Mouse (Mus musculus) gastrocnemius, postnatal 4 days (tissue): Measurements from ENCODE around the gene Atp5g1. TPM values are rescaled to one million over a fixed set of nuclear protein-coding genes. Genes with fewer than 3 reads are reported as not detected.

Experiments used
- DNase-seq, 2 experiments: peaks; one replicate each; pipeline ENCODE4 v3.0.0; 2021 to 2022; ENCODE audit warnings: low spot score in 2 of 2, mixed read lengths in 2 of 2
- total RNA-seq, 2 experiments: library from RNA; stranded (reverse); gene quantifications; 2 replicates each; pipeline ENCODE4 v1.2.3; 2021

Gene Atp5g1
- total RNA-seq, 2 experiments from 2014 or later, result 830 to 870 TPM

DNA sequence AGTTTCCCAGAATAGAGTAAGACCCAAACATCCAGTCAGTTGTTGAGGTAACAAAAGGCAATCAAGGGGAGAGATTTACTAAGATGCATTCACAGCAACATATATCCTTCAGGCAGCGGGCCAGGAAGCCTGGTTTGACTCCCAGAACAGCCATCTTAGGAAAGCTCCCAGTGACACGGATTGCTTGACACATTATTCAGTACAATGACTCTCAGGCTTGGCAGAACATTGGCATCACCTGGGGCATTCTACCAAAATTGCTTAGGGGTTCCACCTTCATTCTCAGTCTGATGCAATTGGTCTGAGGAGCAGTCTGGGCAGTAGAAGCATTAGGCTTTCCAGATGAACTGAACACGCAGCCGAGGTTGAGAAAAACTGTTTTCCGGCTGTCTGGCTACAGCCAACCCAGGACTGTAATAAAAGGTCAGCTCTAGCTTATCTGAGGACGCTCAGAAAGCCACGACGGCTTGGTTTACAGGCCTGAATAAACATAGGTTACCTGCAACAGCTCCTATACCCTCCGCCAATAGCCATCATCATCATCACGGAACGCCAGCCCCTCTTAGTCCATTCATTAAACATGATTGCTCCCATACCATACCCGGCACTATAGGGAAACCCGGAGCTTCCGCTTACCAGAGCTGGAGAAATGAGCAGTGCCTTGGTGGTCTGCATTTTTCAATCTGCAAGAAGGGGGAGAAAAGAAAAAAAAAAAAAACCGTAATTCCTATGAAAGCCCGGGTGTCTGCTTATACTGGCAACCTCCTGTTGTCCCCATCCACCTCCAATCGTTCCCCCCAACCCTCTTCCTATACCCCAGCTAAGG lies 906 bp downstream of the Atp5g1 start:
- DNase-seq, result no peak

DNA sequence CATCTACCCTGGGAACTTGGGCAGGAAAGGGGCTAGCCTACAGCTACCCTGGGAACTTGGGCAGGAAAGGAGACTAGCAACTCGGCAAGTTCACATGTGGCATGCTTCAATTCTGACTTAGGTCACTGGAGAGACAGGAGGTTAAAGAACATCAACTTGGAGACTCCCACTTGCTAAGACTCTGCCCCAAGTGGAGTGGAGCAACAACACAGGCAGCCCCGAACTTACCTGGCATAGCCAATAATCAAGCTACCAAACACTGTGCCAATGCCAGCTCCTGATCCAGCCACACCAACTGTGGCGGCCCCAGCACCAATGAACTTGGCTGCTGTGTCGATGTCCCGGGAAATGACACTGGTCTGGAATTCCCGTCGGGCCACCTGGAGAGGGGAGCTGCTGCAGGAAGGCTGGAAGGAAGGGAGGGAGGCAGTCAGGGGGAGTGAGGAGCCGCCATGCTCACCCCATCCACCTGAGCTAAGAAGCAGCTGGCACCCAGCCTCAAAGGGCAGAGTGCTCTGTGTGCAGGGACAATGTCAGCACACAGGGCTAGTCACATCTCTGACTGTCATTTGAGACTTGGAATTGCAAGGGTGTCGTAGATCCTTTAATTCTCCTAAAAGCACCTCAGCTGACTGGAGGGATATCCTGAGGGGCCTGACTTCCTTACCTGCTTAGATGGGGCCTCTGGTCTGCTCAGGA lies 2.0 kb downstream of the Atp5g1 start:
- no peak for DNase-seq

DNA sequence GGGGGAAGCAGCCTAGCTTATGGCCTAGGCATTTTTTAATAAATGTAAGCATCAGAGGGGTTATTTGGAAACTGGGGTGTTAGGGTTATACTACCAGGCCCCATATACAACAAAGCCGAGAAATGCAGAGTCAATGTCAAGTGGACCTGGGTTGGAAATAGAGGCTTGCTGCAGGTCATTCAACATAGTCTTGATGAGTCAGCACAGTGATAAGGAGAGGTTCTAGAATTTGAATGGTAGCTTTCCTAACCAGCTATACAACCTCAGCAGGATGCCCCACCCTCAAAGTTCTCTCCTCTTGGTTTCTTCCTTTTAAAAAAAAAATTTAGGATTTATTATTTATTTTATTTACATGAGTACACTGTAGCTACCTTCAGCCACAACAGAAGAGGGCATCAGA lies 4.5 kb downstream of the Atp5g1 start:
- DNase-seq, result no peak

DNA sequence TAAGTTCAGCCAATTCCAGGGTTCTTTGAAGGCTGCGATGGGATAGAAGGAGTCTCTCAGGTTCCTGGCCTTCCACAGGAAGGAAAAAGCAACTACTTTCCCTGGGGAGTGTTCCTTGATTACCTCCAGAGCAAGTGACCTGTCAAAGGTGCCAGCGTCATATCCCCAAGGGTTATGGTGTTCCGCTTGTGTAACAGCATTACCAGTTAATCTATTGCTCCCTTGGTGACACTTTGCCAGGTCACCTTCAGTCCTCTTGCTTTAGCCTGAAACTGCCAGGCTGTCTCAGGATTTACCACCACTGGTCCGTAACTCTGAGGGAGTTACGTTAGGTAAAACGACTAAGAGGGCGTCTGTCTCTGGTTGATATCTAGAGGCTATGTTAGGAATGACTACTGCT lies 5.1 kb downstream of the Atp5g1 start:
- DNase-seq, result no peak

DNA sequence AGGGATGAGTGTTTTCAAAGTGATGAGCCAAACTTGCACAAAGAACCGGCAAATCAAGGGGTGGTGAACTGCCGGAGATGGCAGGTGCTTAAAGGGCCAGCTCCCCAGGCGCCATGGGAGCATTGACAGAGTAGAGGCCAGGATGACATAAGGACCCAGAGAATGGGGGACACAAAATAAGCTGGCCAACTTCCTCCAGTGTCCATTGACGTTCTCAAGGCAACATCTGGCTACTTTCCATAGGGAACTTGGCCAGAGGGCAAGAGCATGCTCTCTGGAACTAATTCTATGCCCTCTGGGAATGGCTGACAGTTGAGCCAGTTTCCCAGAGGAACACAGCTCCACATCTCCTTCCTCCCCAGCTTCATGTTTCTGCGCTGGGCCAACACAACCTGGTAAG lies 7.2 kb downstream of the Atp5g1 start:
- DNase-seq, result no peak

DNA sequence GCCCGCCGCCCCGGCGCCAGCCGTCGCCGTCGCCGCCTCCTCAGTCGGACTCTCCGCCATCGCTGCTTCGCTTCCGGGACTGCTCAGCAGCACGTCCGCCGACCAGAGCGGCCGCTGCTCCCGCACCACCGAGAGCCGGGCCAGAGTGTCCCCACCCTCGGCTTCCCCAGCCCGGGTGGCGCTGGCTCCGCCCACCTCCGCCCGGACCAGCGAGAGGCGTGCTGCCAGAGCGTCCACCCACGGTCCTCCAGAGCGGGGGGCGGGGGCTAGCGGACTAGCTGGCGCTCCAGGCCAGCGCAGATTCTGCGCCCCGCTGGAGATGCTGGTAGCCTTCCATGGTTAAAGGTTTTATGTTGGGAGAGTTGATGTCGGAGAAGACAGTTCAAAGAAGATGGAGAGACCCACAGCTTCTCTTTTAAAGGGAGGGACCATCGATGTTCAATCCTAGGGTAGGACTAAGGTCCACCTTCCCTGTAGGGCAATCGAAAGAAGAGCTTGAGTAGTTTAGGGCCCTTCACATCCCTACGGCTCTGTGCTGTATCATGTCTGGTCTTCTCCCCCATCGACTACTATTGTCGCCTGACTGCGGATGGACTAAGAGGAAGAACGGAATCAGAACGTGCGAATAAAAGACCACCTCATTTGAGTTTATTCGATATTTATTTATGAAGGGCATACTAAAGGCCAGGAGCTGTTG lies 10.1 kb downstream of the Atp5g1 start, which contains the start of gene Ube2z:
Ube2z (minus strand) TSS at position 174 of the 697 bp plus-strand sequence.
- DNase-seq, result peak; percentile 97 to 99

DNA sequence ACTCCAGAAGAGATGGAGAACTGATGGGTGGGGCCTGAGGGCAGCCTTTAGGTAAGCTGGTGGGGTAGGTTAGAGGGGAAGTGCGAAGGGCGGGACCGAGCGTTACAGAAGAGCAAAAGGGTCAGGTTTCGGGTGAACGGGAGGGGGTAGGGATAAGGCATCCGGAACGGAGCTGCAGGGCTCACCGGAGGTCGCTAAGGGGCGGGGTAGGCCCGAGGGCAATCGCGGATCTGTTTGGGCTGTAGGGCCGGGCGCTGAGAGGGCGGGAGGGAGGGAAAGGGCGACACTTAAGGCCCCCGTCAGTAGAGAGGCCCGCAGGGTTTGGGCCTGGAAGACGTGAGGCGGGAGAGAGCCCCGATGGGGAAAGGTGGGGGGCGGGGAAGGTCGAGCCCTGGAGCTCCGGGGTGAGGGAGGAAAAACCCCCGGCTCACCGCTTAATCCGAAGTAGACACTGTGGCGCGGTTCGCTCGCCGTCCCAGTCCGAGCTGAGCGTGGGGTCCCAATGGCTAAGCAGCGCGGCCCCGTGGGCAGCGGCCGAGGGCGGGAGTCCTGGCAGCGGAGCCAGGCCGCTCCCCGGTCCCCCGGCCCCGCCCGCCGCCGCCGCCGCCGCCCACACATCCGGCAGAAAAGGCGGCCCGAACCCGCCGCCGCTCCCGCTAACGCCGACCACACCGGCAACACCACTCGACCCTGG lies 10.8 kb downstream of the Atp5g1 start:
- DNase-seq, result no peak

DNA sequence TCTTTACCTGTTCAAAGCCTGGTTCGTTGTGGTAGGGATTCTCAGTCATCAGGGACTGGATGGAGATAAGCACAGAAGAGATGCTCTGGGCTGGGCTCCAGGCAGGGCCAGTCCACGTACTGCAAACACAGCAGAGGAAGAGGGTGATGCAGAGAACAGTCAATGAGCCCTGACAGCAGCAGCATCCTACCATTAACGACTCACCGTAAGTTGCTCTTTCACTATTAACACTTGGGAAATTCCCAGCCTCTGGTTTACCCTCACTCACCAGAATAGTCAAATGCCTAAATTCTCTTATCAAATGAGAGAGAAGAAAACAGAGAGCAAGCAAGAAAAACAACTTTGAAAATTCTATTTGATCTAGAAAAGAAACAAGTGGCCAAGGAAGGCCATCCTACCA lies 17.2 kb downstream of the Atp5g1 start:
- DNase-seq, result no peak

DNA sequence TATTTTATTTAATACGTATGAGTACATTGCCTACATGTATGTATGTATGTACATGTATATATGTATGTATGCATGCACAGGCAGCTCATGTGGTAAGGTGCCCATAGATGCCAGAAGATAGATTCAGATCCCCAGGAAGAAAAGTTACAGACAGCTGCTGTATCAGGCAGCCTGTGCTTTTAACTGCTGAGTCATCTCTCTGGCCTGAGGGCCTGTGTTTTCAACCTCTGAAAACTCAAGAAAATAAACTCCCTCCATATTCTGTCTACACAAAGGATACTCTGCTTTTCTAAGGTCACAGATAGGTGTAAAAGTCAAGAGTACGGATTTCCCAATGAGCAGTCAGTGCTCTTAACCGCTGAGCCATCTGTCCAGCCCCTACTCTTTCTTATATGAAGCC lies 24.6 kb downstream of the Atp5g1 start:
- no peak for DNase-seq

DNA sequence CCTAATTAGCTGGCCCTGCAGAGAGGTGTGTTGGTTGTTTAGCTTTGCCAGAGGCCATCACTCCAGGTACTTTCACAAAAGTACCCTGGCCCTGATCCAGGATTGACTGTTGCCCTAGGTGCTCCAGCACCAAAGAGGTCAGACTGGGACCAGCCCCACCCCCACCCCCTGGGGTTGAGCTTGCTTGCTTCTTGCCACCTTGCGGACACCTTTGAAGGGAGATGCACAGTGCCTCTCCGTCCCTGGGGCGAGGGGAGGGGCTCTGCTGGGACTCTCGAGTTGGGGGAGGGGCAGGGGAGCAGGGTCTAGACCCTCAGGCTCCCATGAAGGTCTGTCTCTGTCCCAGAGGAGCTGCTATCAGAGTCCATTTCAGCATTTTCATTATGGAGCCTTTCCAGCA lies 25.5 kb downstream of the Atp5g1 start:
- DNase-seq, result no peak

DNA sequence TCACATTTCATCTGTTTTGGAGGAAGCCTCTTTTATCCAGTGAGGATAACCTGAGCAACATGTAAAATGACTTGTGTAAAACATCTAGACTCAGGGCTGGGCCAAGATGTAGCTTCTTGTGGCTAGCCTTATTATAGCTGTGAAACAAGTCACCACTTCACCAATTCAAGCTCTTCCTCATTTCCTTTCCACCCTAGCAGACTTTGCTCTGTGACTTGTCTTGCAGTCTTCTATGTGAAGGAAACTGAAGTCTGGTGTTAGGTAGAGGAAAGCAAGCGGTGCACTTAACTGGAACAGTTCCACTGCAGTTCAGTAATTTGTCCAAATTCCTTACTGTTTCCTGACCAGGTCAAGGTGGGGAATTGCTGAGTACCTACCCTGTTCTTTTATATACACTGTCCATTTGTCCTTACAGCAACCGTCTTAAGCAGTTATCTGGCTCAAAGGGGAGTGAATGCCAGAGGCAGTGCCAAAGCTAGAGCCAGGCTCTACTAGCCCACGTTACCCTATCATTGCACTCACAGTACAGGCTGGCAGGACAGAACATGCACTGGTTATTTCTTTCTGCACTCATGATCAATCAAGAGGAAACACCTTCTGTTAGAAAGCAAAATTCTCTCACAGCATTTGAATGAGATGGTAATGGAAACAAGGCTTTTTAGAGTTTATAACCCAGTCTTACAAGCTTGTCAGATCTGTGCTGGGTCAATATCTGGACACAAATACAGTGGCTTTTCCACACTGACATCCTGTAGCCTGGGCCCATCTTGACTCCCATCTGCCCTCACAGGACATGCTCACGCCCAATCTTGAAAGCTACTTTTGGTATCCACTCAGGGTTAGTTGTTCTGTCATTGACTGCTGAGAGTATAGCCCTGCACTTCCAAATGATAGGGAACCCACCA lies 27.7 kb downstream of the Atp5g1 start:
- no peak for DNase-seq

DNA sequence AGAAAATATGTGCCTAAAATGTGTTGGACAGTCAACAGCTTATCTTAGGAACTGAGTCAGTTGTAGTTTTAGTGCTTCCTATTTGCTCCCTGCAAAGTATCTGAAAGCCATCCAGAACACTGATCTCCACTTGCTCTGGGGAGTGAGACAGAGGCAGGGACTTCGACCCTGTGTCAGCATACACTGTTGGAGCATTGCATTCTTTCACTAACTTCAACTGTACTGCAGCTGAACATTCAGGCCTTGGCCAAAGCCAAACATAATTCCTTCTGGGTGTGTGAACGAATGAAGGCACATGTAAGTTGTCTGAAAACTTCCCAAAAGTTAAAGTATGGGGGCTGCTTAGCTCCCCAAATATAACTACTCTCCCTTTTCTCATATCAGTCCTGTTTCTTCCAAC lies 28.7 kb downstream of the Atp5g1 start:
- no peak for DNase-seq

DNA sequence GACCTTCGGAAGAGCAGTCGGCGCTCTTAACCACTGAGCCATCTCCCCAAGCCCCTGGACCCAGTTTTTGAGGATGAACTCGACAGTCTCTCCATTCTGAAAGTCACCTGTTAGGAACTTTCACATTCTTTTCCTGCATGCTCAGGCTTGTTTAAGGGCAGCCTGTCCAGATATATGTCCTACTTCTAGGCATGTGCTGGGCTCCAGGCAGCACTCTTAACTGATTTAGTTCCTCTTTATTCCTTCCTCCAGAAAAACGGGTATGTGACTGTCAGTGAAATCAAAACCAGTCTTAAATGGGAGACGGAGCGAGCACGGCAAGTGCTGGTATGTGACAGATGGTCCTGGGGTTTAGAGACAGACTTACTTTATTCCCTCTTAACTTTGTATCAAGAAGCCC lies 29.4 kb downstream of the Atp5g1 start:
- no peak for DNase-seq

DNA sequence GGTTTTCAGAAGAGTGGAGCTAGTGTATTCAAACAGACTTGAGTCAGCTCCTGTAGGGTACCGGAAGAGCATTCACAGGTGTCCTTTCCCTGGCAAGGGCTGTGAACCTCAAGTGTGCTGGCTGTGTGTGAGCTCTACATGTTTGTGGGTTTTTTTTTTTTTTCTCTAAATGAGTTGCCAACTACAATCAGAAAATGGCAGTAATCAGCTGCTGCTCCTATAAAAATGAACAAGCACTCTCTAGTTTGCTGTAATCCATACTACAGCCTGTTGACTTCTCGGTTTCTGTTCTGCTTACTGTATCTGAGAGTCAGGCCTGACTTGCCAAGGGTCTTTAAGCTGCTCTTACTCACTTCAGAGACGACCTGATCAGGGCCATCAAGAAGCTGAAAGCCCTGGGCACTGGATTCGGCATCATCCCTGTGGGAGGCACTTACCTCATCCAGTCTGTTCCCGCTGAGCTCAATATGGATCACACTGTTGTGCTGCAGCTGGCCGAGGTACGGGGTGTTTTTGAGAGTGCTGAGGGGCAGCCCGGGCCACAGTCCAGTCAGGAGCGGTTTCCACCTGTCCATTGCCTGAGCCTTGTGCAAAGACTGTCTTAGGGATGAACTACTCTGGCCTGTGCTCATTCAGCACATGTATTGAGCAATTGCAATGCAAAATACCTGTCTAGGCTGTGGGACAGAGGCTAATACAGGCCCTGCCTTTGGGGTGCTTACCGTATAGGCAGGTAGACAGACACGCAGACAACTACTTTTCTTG lies 30.5 kb downstream of the Atp5g1 start:
- no peak for DNase-seq

DNA sequence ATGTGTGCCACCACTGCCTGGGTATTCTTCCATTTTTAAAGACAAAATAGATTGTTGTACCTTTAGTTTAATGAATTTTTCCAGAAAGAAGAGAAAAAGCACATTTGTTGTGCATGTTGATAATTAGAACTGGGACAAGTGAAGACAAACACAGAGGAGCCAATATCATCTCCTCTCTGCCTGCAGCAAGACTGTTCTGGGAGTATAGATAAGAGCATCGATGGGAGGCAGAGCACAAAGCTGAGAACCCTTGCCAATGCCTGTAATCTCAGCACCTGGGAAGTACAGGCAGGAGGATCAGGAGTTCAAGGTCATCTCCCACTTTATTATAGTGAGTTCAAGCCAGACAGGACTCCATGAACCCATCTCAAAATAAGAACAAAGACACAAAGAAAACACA lies 36.9 kb downstream of the Atp5g1 start:
- no peak for DNase-seq

DNA sequence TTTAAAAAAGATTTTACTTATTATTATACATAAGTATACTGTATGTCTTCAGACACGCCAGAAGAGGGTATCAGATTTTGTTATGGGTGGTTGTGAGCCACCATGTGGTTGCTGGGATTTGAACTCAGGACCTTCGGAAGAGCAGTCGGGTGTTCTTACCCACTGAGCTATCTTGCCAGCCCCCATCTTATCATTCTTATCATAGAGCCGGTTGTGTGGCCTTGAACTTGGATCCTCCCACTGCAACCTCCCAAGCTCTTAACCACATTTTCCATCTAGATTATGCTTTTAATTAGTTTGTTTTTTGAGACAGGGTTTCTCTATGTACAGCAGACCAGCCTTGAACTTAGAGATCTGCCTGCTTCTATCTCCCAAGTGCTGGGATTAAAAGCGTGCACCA lies 38.0 kb downstream of the Atp5g1 start:
- DNase-seq, result no peak

DNA sequence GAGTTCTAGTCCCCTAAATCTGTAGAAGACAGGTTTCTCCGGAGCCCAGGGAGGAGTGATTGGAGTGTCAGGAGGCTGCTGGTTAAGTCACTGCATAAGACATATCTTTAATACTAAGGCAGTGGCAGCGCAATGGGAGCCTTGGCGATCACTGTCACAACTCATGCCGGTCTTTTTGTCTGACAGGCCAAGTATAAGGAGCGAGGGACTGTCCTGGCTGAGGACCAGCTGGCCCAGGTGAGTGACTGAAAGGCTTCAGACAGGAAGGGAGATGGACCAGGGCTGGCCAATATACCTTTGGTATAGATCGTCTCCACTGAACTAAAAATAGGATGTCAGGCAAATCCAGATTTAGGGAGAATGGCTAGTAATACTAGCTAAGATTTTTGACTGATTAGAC lies 40.3 kb downstream of the Atp5g1 start:
- DNase-seq, result peak in 1 of 2 experiments; percentile 12

DNA sequence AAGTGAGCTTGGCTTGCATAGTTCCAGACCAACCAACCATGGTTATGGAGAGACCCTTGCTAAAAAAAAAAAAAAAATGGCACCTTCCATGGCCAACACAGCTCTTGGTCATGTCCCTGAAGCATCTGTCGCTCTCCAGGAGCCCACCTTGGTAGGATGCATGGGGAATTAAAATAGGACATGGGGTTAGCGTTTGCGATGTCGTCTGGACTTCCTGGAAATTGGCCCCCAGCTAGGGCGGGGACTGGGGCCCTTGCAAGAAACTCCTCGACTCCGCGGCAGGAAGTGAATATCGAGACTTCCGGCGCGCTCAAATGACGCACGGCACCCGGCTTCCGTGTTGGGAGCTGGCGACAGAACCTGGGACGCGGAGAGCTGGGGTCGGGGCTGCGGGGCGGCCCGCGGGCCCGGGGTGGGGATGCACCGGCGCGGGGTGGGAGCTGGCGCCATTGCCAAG lies 40.8 kb downstream of the Atp5g1 start, which contains the start of gene Snf8:
Snf8 (plus strand) TSS at position 290 of the 457 bp plus-strand sequence.
- DNase-seq, result peak; percentile 94 to 97

DNA sequence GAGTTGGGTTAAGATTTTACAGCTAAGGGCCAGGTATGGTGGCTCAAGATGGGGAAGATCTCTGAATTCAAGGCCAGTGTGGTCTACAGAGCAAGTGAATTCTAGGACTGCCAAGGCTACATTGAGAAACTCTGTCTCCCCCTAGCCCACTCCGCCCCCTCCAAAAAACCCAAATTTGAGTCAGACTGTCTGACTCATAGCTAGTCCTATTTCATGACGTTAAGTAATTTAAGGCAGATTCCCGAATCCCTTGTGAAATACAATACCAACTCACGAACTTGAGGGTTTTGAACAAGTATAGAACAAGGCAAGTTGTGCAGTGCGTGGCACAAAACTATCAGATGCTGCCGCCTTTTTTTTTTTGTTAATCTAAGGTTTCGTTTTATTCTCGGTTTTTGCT lies 41.4 kb downstream of the Atp5g1 start:
- no peak for DNase-seq
